Mouse (Mus musculus) fibroblast of lung, adult 2 months (primary cell): ENCODE measurements at regions not wholly inside any gene's neighbourhood (a gene's known extent, or its start where the extent isn't known, plus 50 kb on each side); places are given as distances from the start of the nearest gene placed in this dataset.

Experiments used
- DNase-seq: peaks from one replicate; pipeline ENCODE4 v3.0.0-alpha.2; 2011; ENCODE audit warnings: low read depth

GRCm38 (mm10) chr2:117023436-117023835, 97.7 kb upstream of the Spred1 start:
- DNase-seq = no peak

- no peak for DNase-seq
Measured at GRCm38 (mm10) chr2:117027071-117027470, 94.1 kb upstream of the Spred1 start.

GRCm38 (mm10) chr2:117028771-117029170, 92.4 kb upstream of the Spred1 start:
- no peak for DNase-seq

GRCm38 (mm10) chr2:117036197-117036872, 84.8 kb upstream of the Spred1 start:
- DNase-seq = no peak

GRCm38 (mm10) chr2:117040211-117040610, 81.0 kb upstream of the Spred1 start:
- DNase-seq = no peak

GRCm38 (mm10) chr2:117043831-117044230, 77.3 kb upstream of the Spred1 start:
- DNase-seq = no peak

- DNase-seq = no peak
Measured at GRCm38 (mm10) chr2:117048290-117048730, 72.9 kb upstream of the Spred1 start.

- no peak for DNase-seq
Measured at GRCm38 (mm10) chr2:117050061-117050460, 71.1 kb upstream of the Spred1 start.

- DNase-seq = no peak
Measured at GRCm38 (mm10) chr2:117064126-117064525, 57.0 kb upstream of the Spred1 start.

GRCm38 (mm10) chr2:117070348-117070747, 50.8 kb upstream of the Spred1 start:
- no peak for DNase-seq

GRCm38 (mm10) chr2:117071098-117071497, 50.1 kb upstream of the Spred1 start:
- no peak for DNase-seq
